Mouse (Mus musculus): Measurements from ENCODE around the gene Serpina10.
"Not testable (repeated sequence)": the region's sequence is repeated elsewhere in the genome, so short reads cannot be mapped to it uniquely, and the experiment has no call there.

Serpina10 gene

GRCm38 (mm10) chr12:103615734-103616133 lies 15.5 kb downstream of the Serpina10 start:
- DNase-seq (ENCODE audit: low read depth in 2 of 2, low spot score in 2 of 2): no peak

DNA sequence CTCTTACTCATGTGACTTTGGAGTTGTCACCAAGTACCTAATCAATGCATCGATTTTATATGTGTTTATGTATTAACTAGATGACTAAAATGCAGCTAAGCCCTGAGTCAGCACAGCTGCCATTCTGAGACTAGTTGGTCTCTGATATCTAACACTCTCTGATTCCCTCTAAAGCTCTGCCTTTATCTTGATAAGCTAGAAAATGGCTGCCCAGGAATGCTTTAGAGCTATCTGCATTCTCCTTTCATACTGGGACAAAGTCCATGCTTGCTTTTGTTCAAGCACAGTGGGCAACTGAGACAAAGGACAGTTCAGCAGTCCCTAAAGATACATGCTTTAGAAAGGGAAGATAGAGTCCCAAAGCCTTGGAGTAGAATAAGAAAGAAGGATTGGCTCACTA lies 16.1 kb downstream of the Serpina10 start:
- DNase-seq (ENCODE audit: low read depth in 2 of 2, low spot score in 2 of 2): no peak

DNA sequence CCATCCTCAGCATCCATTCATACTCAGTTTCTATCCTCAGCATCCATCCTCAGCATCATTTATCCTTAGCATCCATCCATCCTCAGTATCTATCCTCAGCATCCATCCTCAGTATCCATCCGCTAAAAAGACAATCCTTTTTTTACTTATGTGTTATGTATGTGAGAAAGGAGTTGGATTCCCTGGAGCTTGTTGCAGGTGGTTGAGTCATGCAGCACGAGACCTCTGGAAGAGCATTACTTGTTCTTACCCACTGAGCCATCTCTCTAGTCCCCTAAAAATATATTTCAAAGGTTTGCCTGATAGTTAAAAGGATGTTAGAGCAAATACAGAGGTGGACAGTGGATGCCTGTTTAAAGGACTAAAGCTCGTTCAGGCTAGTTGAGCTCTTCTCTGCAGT lies 29.4 kb downstream of the Serpina10 start:
- no peak for DNase-seq (ENCODE audit: low read depth in 2 of 2, low spot score in 2 of 2)

- DNase-seq (ENCODE audit: low read depth in 2 of 2, low spot score in 2 of 2): no peak
These were observed 30.9 kb downstream of the Serpina10 start for GRCm38 (mm10) chr12:103600364-103600763.

- no peak for DNase-seq (ENCODE audit: low read depth in 2 of 2, low spot score in 2 of 2)
These were observed 32.8 kb downstream of the Serpina10 start for GRCm38 (mm10) chr12:103598411-103598810.

- DNase-seq (ENCODE audit: low read depth in 2 of 2, low spot score in 2 of 2): no peak
These were observed 47.5 kb downstream of the Serpina10 start for GRCm38 (mm10) chr12:103583771-103584170.

DNA sequence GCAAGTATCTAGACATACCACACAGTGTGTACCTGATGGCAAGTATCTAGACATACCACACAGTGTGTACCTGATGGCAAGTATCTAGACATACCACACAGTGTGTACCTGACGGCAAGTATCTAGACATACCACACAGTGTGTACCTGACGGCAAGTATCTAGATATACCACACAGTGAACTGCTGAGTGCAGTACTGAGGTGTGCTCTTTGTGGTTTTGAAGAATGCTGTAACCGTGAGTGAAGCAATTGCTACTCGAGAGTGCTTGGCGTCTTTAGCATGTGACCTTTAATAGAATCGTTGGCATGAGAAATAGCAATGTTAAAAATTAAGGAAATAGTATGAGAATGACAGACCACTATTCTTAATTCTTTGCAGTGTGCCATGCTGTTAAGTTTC lies 53.1 kb downstream of the Serpina10 start:
- not testable (repeated sequence) for DNase-seq (ENCODE audit: low read depth in 2 of 2, low spot score in 2 of 2)

GRCm38 (mm10) chr12:103569690-103570089 lies 61.6 kb downstream of the Serpina10 start:
- no peak for DNase-seq (ENCODE audit: low read depth in 2 of 2, low spot score in 2 of 2)

DNA sequence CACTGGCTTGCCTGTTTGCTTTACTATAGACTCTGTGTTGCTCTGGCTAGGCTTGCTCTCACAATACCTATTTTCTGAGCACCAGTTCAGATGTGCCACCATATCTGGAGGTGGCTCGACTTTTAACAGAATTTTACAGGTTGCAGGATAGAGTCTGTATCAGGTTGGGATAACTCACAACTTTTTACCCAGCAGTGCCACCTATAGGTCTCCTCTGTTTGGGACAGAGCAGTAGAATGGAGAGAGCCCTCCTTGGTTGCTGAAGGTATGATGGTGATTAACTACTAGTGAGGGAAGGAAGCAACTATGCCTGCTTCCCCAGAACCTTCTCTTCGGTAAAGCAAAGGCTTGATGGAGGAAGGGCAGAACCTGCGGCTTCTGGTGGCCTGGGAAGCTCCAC lies 64.1 kb downstream of the Serpina10 start:
- no peak for DNase-seq (ENCODE audit: low read depth in 2 of 2, low spot score in 2 of 2)

DNA sequence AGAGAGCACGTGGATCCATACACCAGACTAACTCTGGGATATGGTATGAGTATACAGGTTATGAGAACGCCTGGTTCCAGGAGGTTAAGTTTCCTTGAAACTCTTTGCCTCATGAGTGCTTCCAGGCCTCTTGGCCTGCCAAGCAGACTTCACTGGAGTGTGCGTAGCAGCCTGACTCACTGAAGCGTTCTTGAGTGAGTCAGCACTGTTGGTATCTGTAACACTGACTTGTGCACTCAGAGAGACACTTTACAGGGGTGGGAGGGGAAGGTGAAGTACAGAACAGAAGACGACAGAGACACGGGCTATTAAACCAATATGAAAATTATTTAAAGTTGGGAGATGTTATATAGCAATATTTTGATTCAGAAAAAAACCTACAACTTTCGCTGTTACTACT lies 66.1 kb downstream of the Serpina10 start:
- DNase-seq (ENCODE audit: low read depth in 2 of 2, low spot score in 2 of 2): no peak
